Mouse (Mus musculus) intestine, postnatal 0 days (tissue): ENCODE results near the gene Efna5. TPM values are rescaled to one million over a fixed set of nuclear protein-coding genes. Genes with fewer than 3 reads are reported as not detected.

Source experiments
- ATAC-seq: fragments of 200-750 bp; cut with Nextera tagmentation; 2 replicates; pipeline ENCODE4 v1.8.0; 2017; ENCODE audit warnings: mild to moderate bottlenecking, moderate TSS enrichment, moderate library complexity
- H3K27ac ChIP-seq: fragments of 300-500 bp; sonication (generic); 2 replicates; pipeline ENCODE4 v1.5.1; 2014; ENCODE audit warnings: mild to moderate bottlenecking, low read depth, low read length, moderate library complexity
- H3K27me3 ChIP-seq: fragments of 300-500 bp; sonication (generic); replicated peaks from 2 replicates; pipeline ENCODE4 v1.6.1; 2014; ENCODE audit warnings: low read length, mixed read lengths; ENCODE audit not compliant: control insufficient read depth, insufficient read depth
- H3K36me3 ChIP-seq: fragments of 300-500 bp; sonication (generic); 2 replicates; pipeline ENCODE4 v1.6.1; 2014; ENCODE audit warnings: mild to moderate bottlenecking, moderate library complexity; ENCODE audit not compliant: control insufficient read depth, insufficient read depth
- H3K4me1 ChIP-seq: fragments of 300-500 bp; sonication (generic); replicated peaks from 2 replicates; pipeline ENCODE4 v1.6.1; 2014; ENCODE audit warnings: antibody characterized with exemption, low read length, mixed read lengths; ENCODE audit not compliant: control insufficient read depth, insufficient read depth
- H3K4me2 ChIP-seq: fragments of 300-500 bp; sonication (generic); replicated peaks from 2 replicates; pipeline ENCODE4 v1.6.1; 2014; ENCODE audit warnings: low read depth, mild to moderate bottlenecking, moderate library complexity
- H3K4me3 ChIP-seq: fragments of 300-500 bp; sonication (generic); 2 replicates; pipeline ENCODE4 v1.5.1; 2014; ENCODE audit warnings: low read depth, low read length
- H3K9ac ChIP-seq: fragments of 300-500 bp; sonication (generic); 2 replicates; pipeline ENCODE4 v1.6.1; 2014; ENCODE audit warnings: mild to moderate bottlenecking, low read depth, low read length
- H3K9me3 ChIP-seq: fragments of 300-500 bp; sonication (generic); 2 replicates; pipeline ENCODE4 v1.6.1; 2016; ENCODE audit warnings: mixed run types; ENCODE audit not compliant: control insufficient read depth
- CTCF ChIP-seq: sonication (generic); IDR thresholded peaks from 2 replicates; pipeline ENCODE4 v1.5.1; 2016; ENCODE audit warnings: low read depth, mild to moderate bottlenecking, control low read depth, antibody characterized with exemption, moderate library complexity
- whole genome bisulfite sequencing: fragments of 180-500 bp; shearing (Covaris S2); extraction: QIAGEN DNeasy Blood & Tissue Kit; methylation state at CpG from one replicate; pipeline ENCODE4 v1.1.7; 2014; 5-methylcytosine and 5-hydroxymethylcytosine counted together
- polyA plus RNA-seq: library from polyadenylated mRNA; unstranded; fragments of >200 nt; fragmentation: Nextera tagmentation; extraction: Ambion mirVana; gene quantifications from 2 replicates; pipeline ENCODE4 v1.2.1, GENCODE M21; 2015

Efna5 gene
- polyA plus RNA-seq, 1 experiment from 2014 or later: 8.6 TPM

DNA sequence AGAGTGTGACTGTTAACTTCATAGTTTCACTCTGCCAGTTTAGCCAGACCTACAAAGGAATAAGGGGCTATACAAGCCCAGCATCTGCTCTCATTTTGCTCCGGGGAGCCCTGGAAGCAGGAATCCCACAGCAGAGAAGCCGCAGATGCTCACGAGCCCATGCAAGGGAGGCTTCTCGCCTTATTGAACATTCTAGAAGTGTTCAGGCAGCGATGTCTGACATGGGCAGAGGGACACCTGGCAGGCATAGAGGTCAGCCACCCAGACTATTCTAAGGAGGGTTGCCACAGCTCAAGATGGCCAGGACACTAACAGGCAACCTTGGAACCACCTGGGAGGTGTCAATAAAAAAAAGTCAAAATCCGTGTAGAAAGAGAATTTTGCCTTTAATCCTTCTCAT lies 214.4 kb downstream of the Efna5 start:
- Histone ChIP-seq H3K27ac (no peak overlapping the region), H3K9me3 (no peaks in the 10 kb centered on the region), H3K4me2 (no peak overlapping the region), H3K4me3 (no peak overlapping the region), H3K36me3 (no peaks in the 10 kb centered on the region), H3K9ac (no peak overlapping the region), H3K27me3 (no peaks in the 10 kb centered on the region), H3K4me1 (no peaks in the 10 kb centered on the region)
- no peak for ATAC-seq
- 82% methylated on average over 6 of the region's 6 CpGs for WGBS
- TF ChIP-seq CTCF: no peak

DNA sequence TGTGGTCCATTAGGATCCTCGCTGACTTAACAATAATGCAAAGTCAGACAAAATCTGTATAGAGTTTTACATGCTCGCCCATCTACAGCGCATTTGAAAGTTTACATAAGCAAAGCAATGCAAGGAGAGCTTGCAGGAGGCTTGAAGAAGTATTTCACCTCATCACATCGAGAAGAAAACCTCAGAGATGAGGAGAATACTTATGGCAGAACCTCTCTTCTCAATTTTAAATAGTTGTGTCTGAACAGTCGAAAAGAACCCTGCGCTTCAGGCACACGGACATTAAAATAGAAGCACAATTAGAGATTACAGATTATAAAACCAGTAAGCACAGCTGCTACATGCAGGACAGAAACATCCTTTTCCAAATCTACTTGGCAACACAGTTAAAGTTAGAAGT lies 215.3 kb downstream of the Efna5 start:
- no peak for ATAC-seq
- Histone ChIP-seq H3K4me3 (no peak overlapping the region), H3K27ac (no peak overlapping the region), H3K36me3 (no peaks in the 10 kb centered on the region), H3K4me1 (no peaks in the 10 kb centered on the region), H3K9me3 (no peaks in the 10 kb centered on the region), H3K4me2 (no peak overlapping the region), H3K27me3 (no peaks in the 10 kb centered on the region), H3K9ac (no peak overlapping the region)
- TF ChIP-seq CTCF: no peak
- 82% methylated on average over 7 of the region's 7 CpGs for WGBS

DNA sequence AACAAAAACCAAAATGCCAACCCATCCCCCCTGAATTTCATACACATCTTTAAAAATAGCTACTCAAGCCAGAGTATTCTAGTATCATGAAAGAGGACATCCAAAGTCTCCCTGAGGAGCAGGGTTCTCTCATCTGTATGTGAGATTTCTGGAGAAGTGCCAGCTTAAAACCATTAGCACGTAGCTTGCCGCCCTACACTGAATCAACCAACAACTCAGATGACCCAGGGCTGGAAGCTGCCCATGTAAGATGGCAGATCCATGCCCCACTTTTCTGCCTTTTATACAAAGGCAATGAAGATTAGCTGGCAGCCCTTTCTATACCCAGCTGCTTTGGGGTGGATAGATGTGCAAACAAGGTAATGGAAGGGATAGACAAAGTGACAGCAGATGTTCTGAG lies 216.4 kb downstream of the Efna5 start:
- Histone ChIP-seq H3K27ac (no peak overlapping the region), H3K36me3 (no peaks in the 10 kb centered on the region), H3K9ac (no peak overlapping the region), H3K4me1 (no peaks in the 10 kb centered on the region), H3K9me3 (no peaks in the 10 kb centered on the region), H3K4me2 (no peak overlapping the region), H3K27me3 (no peaks in the 10 kb centered on the region), H3K4me3 (no peak overlapping the region)
- WGBS: 85% methylated on average over 2 of the region's 2 CpGs
- TF ChIP-seq CTCF: no peak
- ATAC-seq: no peak

DNA sequence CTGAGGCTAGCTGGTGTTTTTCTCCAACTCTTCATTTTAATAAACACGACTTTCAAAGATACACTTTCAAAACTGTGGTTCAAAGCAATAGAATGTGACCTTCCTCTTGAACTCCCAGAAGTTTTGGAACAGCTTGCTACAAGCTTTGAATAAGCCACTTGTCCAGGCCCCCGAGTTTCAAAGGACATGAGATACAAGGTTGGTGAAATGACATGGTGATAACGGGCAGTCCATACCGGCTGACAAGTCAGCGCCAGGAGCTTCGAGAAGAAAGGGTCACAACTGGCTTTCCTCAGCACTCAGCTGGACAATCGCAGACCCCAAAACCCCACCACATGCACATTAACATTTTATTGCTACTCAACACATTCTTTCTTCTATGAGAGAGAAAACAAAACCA lies 219.3 kb downstream of the Efna5 start:
- no peaks in the 10 kb centered on the region for H3K4me1 ChIP-seq
- no peak for TF ChIP-seq CTCF
- no peaks in the 10 kb centered on the region for H3K27me3 ChIP-seq
- no peak overlapping the region for H3K27ac ChIP-seq
- H3K4me3 ChIP-seq: no peak overlapping the region
- no peaks in the 10 kb centered on the region for H3K36me3 ChIP-seq
- 60% methylated on average over 7 of the region's 7 CpGs for WGBS
- no peaks in the 10 kb centered on the region for H3K9me3 ChIP-seq
- no peak overlapping the region for H3K4me2 ChIP-seq
- no peak for ATAC-seq
- no peak overlapping the region for H3K9ac ChIP-seq

DNA sequence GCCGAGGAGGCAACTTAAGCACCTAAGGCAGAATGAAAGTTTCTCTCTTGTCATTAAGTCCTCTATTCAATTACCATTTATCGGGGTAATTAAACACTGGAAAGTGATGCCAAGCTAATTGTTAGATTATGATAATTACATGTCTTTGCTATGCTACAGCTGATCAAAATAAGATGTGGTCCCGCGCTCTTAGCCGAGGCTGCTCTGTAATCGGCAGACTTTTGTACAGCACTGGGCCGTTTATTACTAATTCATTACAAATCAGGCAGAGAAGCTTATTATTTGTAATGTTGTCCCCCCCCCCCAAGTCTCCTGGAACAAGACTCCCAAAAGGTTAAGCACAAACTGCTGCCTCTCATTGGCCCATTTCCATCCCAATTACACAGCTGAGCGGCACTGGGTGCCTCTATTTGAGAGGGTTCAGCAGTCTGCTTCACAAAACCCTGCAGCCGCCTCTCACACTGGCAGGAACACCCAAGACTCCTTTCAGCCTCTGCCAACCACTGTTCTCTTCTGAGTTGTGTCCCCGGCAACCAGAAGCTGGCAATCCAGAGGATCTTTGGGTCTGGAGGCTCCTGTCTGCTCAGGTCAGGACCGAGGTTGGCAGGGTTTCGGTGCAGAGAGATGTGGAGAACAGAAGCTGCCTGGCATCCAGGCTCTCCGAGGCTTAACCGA lies 221.5 kb downstream of the Efna5 start:
- ATAC-seq: no peak
- Histone ChIP-seq H3K4me1 (no peaks in the 10 kb centered on the region), H3K9me3 (no peaks in the 10 kb centered on the region), H3K36me3 (no peaks in the 10 kb centered on the region), H3K9ac (no peak overlapping the region), H3K4me2 (no peak overlapping the region), H3K4me3 (no peak overlapping the region), H3K27me3 (no peaks in the 10 kb centered on the region), H3K27ac (no peak overlapping the region)
- 91% methylated on average over 14 of the region's 14 CpGs for WGBS
- TF ChIP-seq CTCF: no peak

DNA sequence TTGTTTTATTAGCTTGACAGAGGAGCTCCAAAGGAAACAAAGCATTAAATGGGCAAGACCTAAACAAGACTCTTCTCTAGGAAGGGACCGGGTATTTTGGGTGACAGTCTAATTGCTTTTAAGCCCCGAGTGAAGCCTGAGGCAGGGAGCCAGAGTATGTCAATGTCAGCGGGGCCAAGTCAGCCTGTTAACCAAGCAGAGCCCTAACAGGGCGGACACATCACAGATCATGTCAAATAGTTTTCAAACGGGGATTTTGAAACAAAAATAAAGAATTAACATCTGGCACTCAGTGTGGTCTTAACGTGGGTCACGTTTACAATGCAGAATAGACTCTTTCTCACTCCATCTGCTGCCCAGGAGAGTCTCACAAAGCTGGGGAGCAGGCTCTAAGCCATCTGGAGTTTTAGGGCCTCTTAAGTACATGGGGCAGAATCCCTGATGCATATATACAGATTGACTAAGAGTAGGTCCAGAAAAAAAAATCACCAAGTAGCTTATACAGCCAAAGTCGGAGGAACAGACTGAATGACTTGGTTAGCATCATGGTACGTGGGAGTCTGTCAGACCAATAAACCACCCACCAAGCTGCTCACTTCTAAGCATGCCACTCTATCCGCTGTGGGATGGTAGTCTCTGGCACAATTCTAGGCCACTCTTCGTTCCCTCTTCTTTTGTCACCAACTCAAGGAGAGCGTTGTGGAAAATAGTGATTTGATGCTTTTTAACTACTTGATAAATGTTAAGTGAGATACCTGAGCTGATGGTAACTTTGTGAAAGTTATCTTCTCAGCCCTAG lies 223.1 kb downstream of the Efna5 start:
- 68% methylated on average over 12 of the region's 12 CpGs for WGBS

More for the DNA sequence above, 223.1 kb downstream of the Efna5 start:
- H3K36me3 ChIP-seq: no peaks in the 10 kb centered on the region
- H3K4me1 ChIP-seq: no peaks in the 10 kb centered on the region
- H3K9me3 ChIP-seq: no peaks in the 10 kb centered on the region
- H3K27ac ChIP-seq: no peak overlapping the region
- no peak overlapping the region for H3K4me2 ChIP-seq
- no peak overlapping the region for H3K4me3 ChIP-seq
- no peaks in the 10 kb centered on the region for H3K27me3 ChIP-seq
- no peak overlapping the region for H3K9ac ChIP-seq
- no peak for ATAC-seq
- TF ChIP-seq CTCF: no peak
